Mouse (Mus musculus): ENCODE data around the gene Olfr698. TPM values are rescaled to one million over a fixed set of nuclear protein-coding genes. Genes with fewer than 3 reads are reported as not detected.
"Not testable (repeated sequence)": the region's sequence is repeated elsewhere in the genome, so short reads cannot be mapped to it uniquely, and the experiment has no call there.

Gene Olfr698
- polyA plus RNA-seq, 1 experiment from 2014 or later, result not detected

- 71% methylated on average over 10 of the region's 10 CpGs for WGBS (ENCODE audit: insufficient replicate concordance)
- not testable (repeated sequence) for ATAC-seq (ENCODE audit: insufficient read depth); H3K4me3 ChIP-seq (replicated peaks)
These were observed 47.5 kb downstream of the Olfr698 start for GRCm38 (mm10) chr7:106707705-106708104.

More at GRCm38 (mm10) chr7:106707705-106708104, 47.5 kb downstream of the Olfr698 start:
- H3K9me3 ChIP-seq (replicated peaks); H3K9ac ChIP-seq; H3K36me3 ChIP-seq (replicated peaks); H3K27me3 ChIP-seq; H3K4me2 ChIP-seq; H3K4me1 ChIP-seq (replicated peaks); H3K27ac ChIP-seq (replicated peaks): not testable (repeated sequence)

Other genes with a start within 250 kb of the Olfr698 start
- gene Olfr693, start 74.8 kb downstream of the Olfr698 start, polyA plus RNA-seq (2015; fragmentation: Nextera tagmentation; extraction: Ambion mirVana), result not detected in 2 replicates
- not detected in 2 replicates for gene Olfr694, start 63.6 kb downstream of the Olfr698 start, polyA plus RNA-seq (2015; fragmentation: Nextera tagmentation; extraction: Ambion mirVana)
- gene Olfr695, start 39.0 kb downstream of the Olfr698 start, polyA plus RNA-seq (2015; fragmentation: Nextera tagmentation; extraction: Ambion mirVana), result not detected in 2 replicates
- gene Olfr697, start 13.0 kb downstream of the Olfr698 start, polyA plus RNA-seq (2015; fragmentation: Nextera tagmentation; extraction: Ambion mirVana), result not detected in 2 replicates
- not detected in 2 replicates for gene Olfr699, start 37.8 kb upstream of the Olfr698 start, polyA plus RNA-seq (2015; fragmentation: Nextera tagmentation; extraction: Ambion mirVana)
- gene Olfr700, start 53.4 kb upstream of the Olfr698 start, polyA plus RNA-seq (2015; fragmentation: Nextera tagmentation; extraction: Ambion mirVana), result not detected in 2 replicates
- not detected in 2 replicates for gene Olfr701, start 58.7 kb upstream of the Olfr698 start, polyA plus RNA-seq (2015; fragmentation: Nextera tagmentation; extraction: Ambion mirVana)
- gene Olfr702, start 78.5 kb upstream of the Olfr698 start, polyA plus RNA-seq (2015; fragmentation: Nextera tagmentation; extraction: Ambion mirVana), result not detected in 2 replicates
- gene Olfr703, start 88.0 kb upstream of the Olfr698 start, polyA plus RNA-seq (2015; fragmentation: Nextera tagmentation; extraction: Ambion mirVana), result not detected in 2 replicates
- gene Olfr704, start 107.8 kb upstream of the Olfr698 start, polyA plus RNA-seq (2015; fragmentation: Nextera tagmentation; extraction: Ambion mirVana), result not detected in 2 replicates
- gene Olfr705, start 121.5 kb upstream of the Olfr698 start, polyA plus RNA-seq (2015; fragmentation: Nextera tagmentation; extraction: Ambion mirVana), result not detected in 2 replicates
- gene Olfr706, start 132.8 kb upstream of the Olfr698 start, polyA plus RNA-seq (2015; fragmentation: Nextera tagmentation; extraction: Ambion mirVana), result not detected in 2 replicates
- gene Olfr707, start 145.8 kb upstream of the Olfr698 start, polyA plus RNA-seq (2015; fragmentation: Nextera tagmentation; extraction: Ambion mirVana), result not detected in 2 replicates
- not detected in 2 replicates for gene Olfr1532-ps1, start 152.6 kb upstream of the Olfr698 start, polyA plus RNA-seq (2015; fragmentation: Nextera tagmentation; extraction: Ambion mirVana)
- gene Olfr709-ps1, start 176.8 kb upstream of the Olfr698 start, polyA plus RNA-seq (2015; fragmentation: Nextera tagmentation; extraction: Ambion mirVana), result not detected in 2 replicates
- gene Olfr710, start 192.9 kb upstream of the Olfr698 start, polyA plus RNA-seq (2015; fragmentation: Nextera tagmentation; extraction: Ambion mirVana), result not detected in 2 replicates
- gene Olfr6, start 208.5 kb upstream of the Olfr698 start, polyA plus RNA-seq (2015; fragmentation: Nextera tagmentation; extraction: Ambion mirVana), result not detected in 2 replicates
- gene Olfr711, start 220.1 kb upstream of the Olfr698 start, polyA plus RNA-seq (2015; fragmentation: Nextera tagmentation; extraction: Ambion mirVana), result not detected in 2 replicates

All from liver, embryonic 15.5 days (tissue).